Mouse (Mus musculus) embryonic facial prominence, embryonic 10.5 days (tissue): ENCODE data around the gene Cdc20. TPM values are rescaled to one million over a fixed set of nuclear protein-coding genes. Genes with fewer than 3 reads are reported as not detected.

Source experiments
- DNase-seq: peaks from one replicate; pipeline ENCODE4 v3.0.0-alpha.2; 2017; ENCODE audit warnings: low spot score
- H3K27ac ChIP-seq: fragments of 300-500 bp; sonication (generic); replicated peaks from 2 replicates; pipeline ENCODE4 v1.5.1; 2016; ENCODE audit warnings: mild to moderate bottlenecking
- H3K27me3 ChIP-seq: fragments of 300-500 bp; sonication (generic); replicated peaks from 2 replicates; pipeline ENCODE4 v1.6.1; 2016; ENCODE audit warnings: low read depth, mild to moderate bottlenecking; ENCODE audit not compliant: poor library complexity, severe bottlenecking
- H3K36me3 ChIP-seq: fragments of 300-500 bp; sonication (generic); replicated peaks from 2 replicates; pipeline ENCODE4 v1.6.1; 2016; ENCODE audit warnings: mild to moderate bottlenecking, moderate library complexity
- H3K4me1 ChIP-seq: fragments of 300-500 bp; sonication (generic); 2 replicates; pipeline ENCODE4 v1.6.1; 2016
- H3K4me3 ChIP-seq: fragments of 300-500 bp; sonication (generic); 2 replicates; pipeline ENCODE4 v1.5.1; 2016; ENCODE audit warnings: mild to moderate bottlenecking, moderate library complexity
- H3K9me3 ChIP-seq: fragments of 300-500 bp; sonication (generic); 2 replicates; pipeline ENCODE4 v1.6.1; 2016; ENCODE audit warnings: mild to moderate bottlenecking
- WGBS: fragments of 180-500 bp; shearing (Covaris S2); methylation state at CpG from one replicate; pipeline ENCODE4 v1.1.7; 2016; 5-methylcytosine and 5-hydroxymethylcytosine counted together
- polyA plus RNA-seq: library from polyadenylated mRNA; unstranded; fragments of >200 nt; fragmentation: Nextera tagmentation; extraction: Ambion mirVana; gene quantifications from 2 replicates; pipeline ENCODE4 v1.2.1, GENCODE M21; 2016

Gene Cdc20
- polyA plus RNA-seq, 1 experiment from 2014 or later = 402 TPM

- Histone ChIP-seq H3K4me3 (no peak overlapping the region), H3K27ac (no peak overlapping the region), H3K9me3 (no peaks in the 10 kb centered on the region), H3K4me1 (peaks cover 65% of the 10 kb centered on the region), H3K27me3 (no peaks in the 10 kb centered on the region), H3K36me3 (peaks cover 72% of the 10 kb centered on the region)
- DNase-seq = no peak
- 74% methylated on average over 8 of the region's 8 CpGs for WGBS
These were observed 4.8 kb downstream of the Cdc20 start for GRCm38 (mm10) chr4:118432332-118432731.

- WGBS = 48% methylated on average over 7 of the region's 7 CpGs
- Histone ChIP-seq H3K36me3 (peaks cover 52% of the 10 kb centered on the region), H3K27me3 (no peaks in the 10 kb centered on the region), H3K27ac (peak overlapping the region; percentile 90; the same call in 1 of the 2 replicates), H3K4me3 (peak overlapping the region; percentile 82), H3K9me3 (no peaks in the 10 kb centered on the region), H3K4me1 (peaks cover 50% of the 10 kb centered on the region)
- DNase-seq = no peak
These were observed 7.8 kb downstream of the Cdc20 start for GRCm38 (mm10) chr4:118429215-118429895.

- peaks cover 45% of the 10 kb centered on the region for H3K4me1 ChIP-seq
- DNase-seq = no peak
- H3K4me3 ChIP-seq = peak overlapping the region; percentile 82
- no peaks in the 10 kb centered on the region for H3K27me3 ChIP-seq
- H3K9me3 ChIP-seq = no peaks in the 10 kb centered on the region
- H3K36me3 ChIP-seq = peaks cover 49% of the 10 kb centered on the region
- 55% methylated on average over 15 of the region's 15 CpGs for WGBS
- peak overlapping the region; percentile 90 for H3K27ac ChIP-seq
These were observed 8.5 kb downstream of the Cdc20 start for GRCm38 (mm10) chr4:118428531-118429214.

GRCm38 (mm10) chr4:118427768-118428451, 9.2 kb downstream of the Cdc20 start, which contains the start of gene Elovl1:
TSS of gene Elovl1 (plus strand) at chr4:118428093.
- under 1% methylated on average over 31 of the region's 31 CpGs for WGBS
- no peaks in the 10 kb centered on the region for H3K9me3 ChIP-seq
- DNase-seq = peak; percentile 96
- H3K27ac ChIP-seq = peak within 1 kb of the TSS; percentile 90
- H3K4me3 ChIP-seq = peak within 1 kb of the TSS; percentile 82
- no peaks in the 10 kb centered on the region for H3K27me3 ChIP-seq
- peaks cover 49% of the 10 kb centered on the region for H3K36me3 ChIP-seq
- peaks cover 43% of the 10 kb centered on the region for H3K4me1 ChIP-seq

GRCm38 (mm10) chr4:118427415-118427767, 9.8 kb downstream of the Cdc20 start:
- H3K36me3 ChIP-seq = peaks cover 49% of the 10 kb centered on the region

GRCm38 (mm10) chr4:118425374-118425773, 11.8 kb downstream of the Cdc20 start:
- Histone ChIP-seq H3K27ac (no peak overlapping the region), H3K4me3 (no peak overlapping the region), H3K4me1 (peaks cover 36% of the 10 kb centered on the region), H3K9me3 (no peaks in the 10 kb centered on the region), H3K36me3 (peaks cover 47% of the 10 kb centered on the region), H3K27me3 (no peaks in the 10 kb centered on the region)
- no peak for DNase-seq
- WGBS = 85% methylated on average over 1 of the region's 1 CpGs

More at GRCm38 (mm10) chr4:118427415-118427767, 9.8 kb downstream of the Cdc20 start:
- Histone ChIP-seq H3K4me3 (peak overlapping the region; percentile 82), H3K27me3 (no peaks in the 10 kb centered on the region), H3K4me1 (peaks cover 41% of the 10 kb centered on the region), H3K27ac (peak overlapping the region; percentile 90), H3K9me3 (no peaks in the 10 kb centered on the region)
- WGBS = 2% methylated on average over 5 of the region's 5 CpGs
- DNase-seq = no peak

GRCm38 (mm10) chr4:118424541-118425160, 12.5 kb downstream of the Cdc20 start:
- H3K9me3 ChIP-seq = no peaks in the 10 kb centered on the region
- peaks cover 47% of the 10 kb centered on the region for H3K36me3 ChIP-seq
- 87% methylated on average over 4 of the region's 4 CpGs for WGBS
- H3K27ac ChIP-seq = no peak overlapping the region
- no peak for DNase-seq
- H3K27me3 ChIP-seq = no peaks in the 10 kb centered on the region
- H3K4me1 ChIP-seq = peaks cover 29% of the 10 kb centered on the region
- no peak overlapping the region for H3K4me3 ChIP-seq

- H3K27ac ChIP-seq = no peak overlapping the region
- H3K4me3 ChIP-seq = no peak overlapping the region
- 95% methylated on average over 3 of the region's 3 CpGs for WGBS
- no peak for DNase-seq
- H3K36me3 ChIP-seq = peaks cover 75% of the 10 kb centered on the region
- no peaks in the 10 kb centered on the region for H3K4me1 ChIP-seq
- H3K27me3 ChIP-seq = no peaks in the 10 kb centered on the region
- no peaks in the 10 kb centered on the region for H3K9me3 ChIP-seq
These were observed 15.8 kb downstream of the Cdc20 start for GRCm38 (mm10) chr4:118421384-118421783.

GRCm38 (mm10) chr4:118417112-118417797, 19.9 kb downstream of the Cdc20 start:
- DNase-seq = no peak
- Histone ChIP-seq H3K4me3 (no peak overlapping the region), H3K27ac (no peak overlapping the region), H3K9me3 (no peaks in the 10 kb centered on the region), H3K36me3 (peaks cover 100% of the 10 kb centered on the region), H3K27me3 (no peaks in the 10 kb centered on the region), H3K4me1 (no peaks in the 10 kb centered on the region)
- WGBS = 72% methylated on average over 13 of the region's 13 CpGs

GRCm38 (mm10) chr4:118416329-118416728, 20.8 kb downstream of the Cdc20 start:
- Histone ChIP-seq H3K36me3 (peaks cover 100% of the 10 kb centered on the region), H3K27me3 (no peaks in the 10 kb centered on the region), H3K4me3 (no peak overlapping the region), H3K4me1 (no peaks in the 10 kb centered on the region), H3K27ac (no peak overlapping the region), H3K9me3 (no peaks in the 10 kb centered on the region)
- no peak for DNase-seq
- WGBS = 89% methylated on average over 5 of the region's 5 CpGs

GRCm38 (mm10) chr4:118415779-118416178, 21.4 kb downstream of the Cdc20 start:
- Histone ChIP-seq H3K27ac (no peak overlapping the region), H3K4me1 (no peaks in the 10 kb centered on the region), H3K27me3 (no peaks in the 10 kb centered on the region), H3K4me3 (no peak overlapping the region), H3K9me3 (no peaks in the 10 kb centered on the region), H3K36me3 (peaks cover 100% of the 10 kb centered on the region)
- no peak for DNase-seq
- 88% methylated on average over 2 of the region's 2 CpGs for WGBS

- H3K36me3 ChIP-seq = peaks cover 78% of the 10 kb centered on the region
- no peak for DNase-seq
- 92% methylated on average over 5 of the region's 5 CpGs for WGBS
These were observed 23.6 kb downstream of the Cdc20 start for GRCm38 (mm10) chr4:118413553-118413952.

More at GRCm38 (mm10) chr4:118413553-118413952, 23.6 kb downstream of the Cdc20 start:
- Histone ChIP-seq H3K27ac (no peak overlapping the region), H3K4me3 (no peak overlapping the region), H3K27me3 (no peaks in the 10 kb centered on the region), H3K4me1 (peaks cover 12% of the 10 kb centered on the region), H3K9me3 (no peaks in the 10 kb centered on the region)
